Mouse (Mus musculus) embryonic stem cell, embryonic (primary cell): ENCODE data around the gene Olfr1449.
"Not testable (repeated sequence)": the region's sequence is repeated elsewhere in the genome, so short reads cannot be mapped to it uniquely, and the experiment has no call there.

Experiments
- CTCF ChIA-PET, 4 experiments: fragments of 300-600 bp in 2 of 4; fragments of 350-600 bp in 2 of 4; sonication (Branson Sonifier 250); formaldehyde crosslinking; loops; one replicate each; lab custom pipeline; 2022; ENCODE audit warnings: inconsistent platforms in 2 of 4; lab: Charles Lee
- POLR2A ChIA-PET, 4 experiments: fragments of 300-600 bp in 2 of 4; fragments of 350-600 bp in 2 of 4; sonication (Branson Sonifier 250); formaldehyde crosslinking; loops; one replicate each; lab custom pipeline; 2022; ENCODE audit warnings: antibody characterized with exemption in 4 of 4, inconsistent platforms in 1 of 4; lab: Charles Lee

Olfr1449 gene

DNA sequence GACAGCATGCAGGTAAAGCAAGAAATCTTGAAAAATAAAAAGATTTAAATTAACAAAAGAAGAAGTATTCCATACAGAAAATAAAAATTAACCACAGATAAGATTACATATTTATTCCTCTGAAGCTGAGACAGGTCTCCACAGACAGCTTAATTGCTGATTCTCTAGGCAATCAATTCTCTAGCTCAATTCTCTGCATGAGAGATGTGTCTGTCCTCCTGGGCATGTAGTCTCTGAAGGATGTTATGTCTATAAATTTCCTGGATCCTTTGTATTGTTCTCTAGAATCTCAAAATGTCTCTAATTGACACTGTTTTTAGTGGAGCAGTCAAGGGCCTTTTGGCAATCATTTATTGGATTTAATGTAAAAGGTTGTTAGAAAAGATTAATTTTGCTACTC, at the start of gene Olfr1449:
Gene Olfr1449, plus strand, starts transcription at position 301 of the 400 bp plus-strand sequence.
- POLR2A ChIA-PET = no interaction called here

GRCm38 (mm10) chr19:12883555-12883954, 47.1 kb upstream of the Olfr1449 start, which contains the start of gene Olfr1445:
Olfr1445 (plus strand) TSS chr19:12883855.
- POLR2A ChIA-PET = no interaction called here

More for the DNA sequence above, at the start of gene Olfr1449:
- CTCF ChIA-PET = no interaction called here

GRCm38 (mm10) chr19:12893424-12893823, 37.2 kb upstream of the Olfr1449 start, which contains the start of gene Olfr1446:
Olfr1446 (minus strand) TSS chr19:12893524.
- ChIA-PET CTCF (interaction anchor here in 1 of 4 experiments (0.8 kb wide), 1 partner anchor 18 kb away, joined by 3 read pairs; no protein-coding TSS in a partner anchor), POLR2A (no interaction called here)

More at GRCm38 (mm10) chr19:12883555-12883954, 47.1 kb upstream of the Olfr1449 start, which contains the start of gene Olfr1445:
- CTCF ChIA-PET = interaction anchor here in 1 of 4 experiments (1.4 kb wide), 1 partner anchor 365 kb away, joined by 3 read pairs; no protein-coding TSS in a partner anchor

- ChIA-PET CTCF (no interaction called here), POLR2A (no interaction called here)
These were observed 27.0 kb upstream of the Olfr1449 start, which contains the start of gene Olfr1447 for GRCm38 (mm10) chr19:12903643-12904042. Olfr1447 (minus strand) TSS chr19:12903743.

GRCm38 (mm10) chr19:12924319-12924718, 6.3 kb upstream of the Olfr1449 start, which contains the start of gene Olfr1448:
Olfr1448 (minus strand) TSS chr19:12924419.
- CTCF ChIA-PET = no interaction called here

DNA sequence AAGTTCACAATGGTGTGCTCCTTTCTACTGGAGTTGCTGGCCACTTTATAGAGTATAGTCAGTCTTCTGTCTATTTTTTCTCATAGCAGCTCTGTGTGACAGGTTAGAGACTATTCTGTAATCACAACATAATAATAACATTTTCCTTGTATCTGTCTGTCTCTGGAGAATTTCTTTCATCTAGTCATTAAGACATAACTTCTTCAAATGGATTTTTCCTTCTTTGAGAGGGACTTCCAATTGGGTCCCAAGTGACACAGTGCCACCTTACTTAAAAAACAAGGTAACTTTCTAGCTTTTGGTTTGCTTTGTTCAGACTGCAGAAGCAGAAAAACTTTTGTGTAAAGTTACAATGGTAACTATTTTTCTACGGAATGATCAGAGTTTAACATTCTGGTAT, 19.3 kb downstream of the Olfr1449 start, which contains the start of gene Olfr1450:
Gene Olfr1450, plus strand, starts transcription at position 301 of the 400 bp plus-strand sequence.
- ChIA-PET CTCF (no interaction called here), POLR2A (no interaction called here)

More at GRCm38 (mm10) chr19:12924319-12924718, 6.3 kb upstream of the Olfr1449 start, which contains the start of gene Olfr1448:
- POLR2A ChIA-PET = interaction anchor here in 1 of 4 experiments (0.6 kb wide), 1 partner anchor 126 kb away, joined by 3 read pairs; no protein-coding TSS in a partner anchor

GRCm38 (mm10) chr19:12970082-12970481, 39.4 kb downstream of the Olfr1449 start:
- POLR2A ChIA-PET, CTCF ChIA-PET: not testable (repeated sequence)
